Mouse (Mus musculus) cerebral cortex, adult 2 months (tissue): ENCODE results near the gene Selenov.

Source experiments
- WGBS: fragments of 180-500 bp; shearing (Covaris S2); methylation state at CpG from one replicate; pipeline ENCODE4 v1.1.7; 2018; 5-methylcytosine and 5-hydroxymethylcytosine counted together

Gene Selenov

GRCm38 (mm10) chr7:28294481-28294880 lies 3.5 kb upstream of the Selenov start:
- WGBS: 4% methylated on average over 63 of the region's 63 CpGs

GRCm38 (mm10) chr7:28290165-28290564 lies 821 bp downstream of the Selenov start:
- 10% methylated on average over 18 of the region's 18 CpGs for WGBS

DNA sequence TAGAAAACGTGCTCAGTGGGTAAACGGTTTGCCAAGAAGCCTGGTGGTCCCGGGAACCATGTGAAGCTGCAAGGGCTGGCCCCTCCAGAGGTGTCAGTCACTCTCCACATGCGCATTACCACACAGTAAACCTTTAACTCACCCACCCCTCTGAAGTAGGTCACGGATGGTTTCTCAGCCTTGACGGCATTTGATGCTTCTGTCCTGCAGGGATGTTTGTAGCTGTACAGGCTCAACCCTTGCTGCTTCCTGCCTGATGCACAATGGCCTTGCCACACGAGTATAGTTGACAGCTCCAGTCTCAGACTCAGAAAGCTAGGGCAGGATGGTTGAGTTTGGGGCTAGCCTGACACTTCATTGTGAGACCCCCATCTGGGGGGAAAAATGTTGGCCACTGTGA lies 10.4 kb downstream of the Selenov start:
- WGBS: 81% methylated on average over 7 of the region's 7 CpGs

DNA sequence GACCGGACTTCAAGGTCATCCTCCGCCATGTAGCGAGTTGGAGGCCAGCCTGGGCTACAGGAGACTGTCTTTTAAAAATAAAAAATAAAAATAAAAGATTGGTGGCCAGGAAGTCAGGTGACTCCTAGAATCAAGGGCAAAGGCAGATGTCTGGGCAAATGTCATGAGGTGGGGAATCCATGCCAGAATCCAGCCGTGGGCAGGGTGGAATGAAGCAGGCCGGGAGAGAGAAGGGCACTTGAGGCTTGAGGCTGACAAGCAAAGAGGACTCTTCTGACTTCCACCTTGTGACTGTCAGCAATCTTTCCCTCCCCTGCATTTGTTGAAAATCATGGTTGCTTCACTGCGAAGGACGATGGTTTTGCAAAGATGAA lies 12.7 kb downstream of the Selenov start:
- WGBS: 85% methylated on average over 7 of the region's 7 CpGs

DNA sequence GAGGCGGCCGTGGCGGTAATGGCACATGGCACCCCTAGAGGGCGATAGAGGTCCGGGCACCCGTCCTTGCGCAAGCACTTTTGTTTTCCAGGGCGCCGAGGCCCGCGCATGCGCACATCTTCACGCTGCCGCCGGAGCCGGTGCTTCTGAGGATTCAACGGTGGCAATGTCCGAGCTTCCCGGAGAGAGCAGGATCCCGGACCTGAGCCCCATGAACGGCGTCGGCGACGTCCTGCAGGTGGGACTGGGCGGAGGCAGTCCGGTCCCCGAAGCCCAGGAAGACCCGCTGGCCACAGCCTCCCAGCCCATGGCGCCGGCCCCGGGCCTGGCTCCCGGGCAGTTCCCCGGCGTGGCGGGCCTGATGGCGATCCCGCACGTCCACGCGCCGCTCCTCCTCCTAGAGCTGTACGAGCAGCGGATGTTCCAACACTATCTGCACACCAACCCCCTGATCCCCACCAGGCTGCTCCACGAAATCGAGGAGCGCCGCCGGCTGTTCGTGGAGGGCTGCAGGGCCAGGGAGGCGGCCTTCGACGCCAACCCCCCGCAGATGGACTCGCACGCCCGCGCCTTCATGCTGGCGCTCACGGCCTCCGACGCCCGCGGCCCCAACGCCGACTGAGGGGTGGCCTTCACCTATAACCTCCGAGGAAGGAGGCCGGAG lies 13.2 kb downstream of the Selenov start, which contains the start of gene Eid2b:
Gene Eid2b (plus strand): TSS at position 125 of the 664 bp plus-strand sequence.
- 3% methylated on average over 68 of the region's 68 CpGs for WGBS

GRCm38 (mm10) chr7:28277237-28277614 lies 13.8 kb downstream of the Selenov start:
- WGBS: 57% methylated on average over 8 of the region's 8 CpGs

DNA sequence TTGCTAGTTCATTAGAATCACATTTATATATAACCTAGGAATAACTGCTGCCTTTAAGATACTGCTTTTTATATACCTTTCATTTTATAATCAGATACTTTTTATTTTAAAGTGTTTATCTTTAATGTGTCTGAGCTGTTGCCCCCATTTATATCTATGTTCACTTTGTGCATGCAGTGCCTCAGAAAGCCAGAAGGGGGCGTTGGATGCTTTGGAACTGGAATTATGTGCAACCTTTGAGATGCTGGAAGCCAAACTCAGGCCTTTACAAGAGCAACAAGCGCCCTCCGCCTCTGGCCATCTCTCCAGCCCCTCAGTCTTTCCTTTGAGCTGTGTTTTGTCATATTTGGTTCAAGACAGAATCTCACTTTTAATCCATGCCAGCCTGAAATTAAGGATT lies 19.2 kb downstream of the Selenov start:
- WGBS: 70% methylated on average over 3 of the region's 3 CpGs

- 93% methylated on average over 12 of the region's 12 CpGs for WGBS
Observed at GRCm38 (mm10) chr7:28269355-28269754, 21.6 kb downstream of the Selenov start.

DNA sequence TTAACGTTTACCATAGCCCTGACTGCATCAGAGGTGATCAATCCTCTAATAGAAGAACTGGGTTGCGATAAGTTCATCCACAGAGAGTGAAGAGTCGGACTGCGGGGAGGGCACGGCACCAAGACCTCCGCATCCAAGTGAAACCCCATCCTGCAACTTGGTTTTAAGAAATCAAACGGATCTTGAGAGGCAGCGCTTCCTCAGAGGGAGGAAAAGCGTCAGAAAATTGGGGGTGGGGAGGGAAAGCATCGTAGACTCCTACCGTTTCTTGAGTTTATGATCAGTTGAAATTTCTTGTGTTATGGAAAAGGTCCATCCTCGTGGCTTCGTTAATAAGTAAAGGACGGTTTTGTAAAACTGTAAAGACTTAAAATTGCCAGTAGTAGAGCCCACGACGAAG lies 22.4 kb downstream of the Selenov start:
- WGBS: 22% methylated on average over 16 of the region's 16 CpGs

- under 1% methylated on average over 58 of the region's 62 CpGs for WGBS
Observed at GRCm38 (mm10) chr7:28268042-28268531, 22.9 kb downstream of the Selenov start.

DNA sequence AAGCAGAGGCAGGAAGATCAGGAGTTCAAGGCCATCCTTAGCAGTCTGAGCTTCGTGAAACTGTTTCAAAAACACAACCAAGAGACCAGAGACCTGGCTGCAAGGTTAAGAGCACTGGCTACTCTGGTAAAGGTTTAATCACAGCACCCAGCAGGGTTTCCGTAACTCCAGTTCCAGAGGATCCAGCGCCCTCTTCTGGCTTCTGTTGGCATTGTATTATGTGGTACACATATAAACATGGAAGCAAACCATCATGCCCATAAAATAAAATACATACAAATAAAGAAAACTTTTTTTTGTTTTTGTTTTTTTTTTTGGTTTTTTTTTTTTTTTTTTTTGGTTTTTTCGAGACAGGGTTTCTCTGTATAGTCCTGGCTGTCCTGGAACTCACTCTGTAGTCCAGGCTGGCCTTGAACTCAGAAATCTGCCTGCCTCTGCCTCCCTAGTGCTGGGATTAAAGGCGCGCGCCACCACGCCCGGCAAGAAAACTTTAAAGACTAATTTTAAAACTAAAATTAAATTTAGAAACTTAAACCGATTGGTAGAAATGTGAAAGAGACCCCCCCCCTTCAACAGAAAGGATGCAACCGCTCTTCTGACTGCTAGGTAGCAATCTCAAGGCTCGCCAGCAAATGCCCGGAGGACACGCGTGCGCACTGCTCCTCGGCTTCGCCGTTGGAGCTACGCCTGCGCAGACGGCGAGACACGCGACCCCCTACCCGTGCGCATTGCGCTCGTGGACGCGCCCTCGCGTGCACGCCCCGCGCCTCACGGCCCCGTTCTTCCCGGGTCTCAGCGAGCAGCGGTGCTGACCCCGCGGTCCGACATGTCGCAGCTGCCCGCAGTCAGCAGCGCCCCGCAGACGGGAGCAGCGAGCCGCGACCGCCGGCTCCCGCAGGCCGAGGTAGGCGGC lies 23.6 kb downstream of the Selenov start, which contains the start of gene Eid2:
Gene Eid2 (plus strand): TSS at position 753 of the 913 bp plus-strand sequence.
- WGBS: 4% methylated on average over 57 of the region's 57 CpGs

DNA sequence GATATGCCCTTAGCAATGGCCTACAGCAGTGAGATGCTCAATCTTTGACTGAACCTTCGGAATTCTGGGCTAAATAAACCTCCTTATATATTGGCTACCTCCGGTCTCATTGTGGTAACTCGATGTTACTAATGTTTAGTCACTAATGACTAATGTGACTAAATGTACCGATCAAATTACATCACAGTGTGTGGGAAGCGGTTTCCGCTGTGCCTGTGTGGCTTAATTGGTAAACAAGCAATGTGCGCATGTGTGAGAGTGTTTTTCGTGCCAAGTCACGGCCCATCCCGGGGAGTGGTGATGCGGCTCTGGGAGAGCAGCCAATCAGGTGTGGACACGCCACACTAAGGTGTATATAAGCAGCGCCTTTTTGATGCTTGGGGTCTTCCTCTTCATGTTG lies 25.6 kb downstream of the Selenov start:
- WGBS: 78% methylated on average over 13 of the region's 13 CpGs

GRCm38 (mm10) chr7:28263786-28264185 lies 27.2 kb downstream of the Selenov start:
- WGBS: 8% methylated on average over 13 of the region's 15 CpGs

- WGBS: 58% methylated on average over 5 of the region's 5 CpGs
Observed at GRCm38 (mm10) chr7:28262861-28263260, 28.1 kb downstream of the Selenov start.

- WGBS: 85% methylated on average over 6 of the region's 6 CpGs
Observed at GRCm38 (mm10) chr7:28255476-28255875, 35.5 kb downstream of the Selenov start.

DNA sequence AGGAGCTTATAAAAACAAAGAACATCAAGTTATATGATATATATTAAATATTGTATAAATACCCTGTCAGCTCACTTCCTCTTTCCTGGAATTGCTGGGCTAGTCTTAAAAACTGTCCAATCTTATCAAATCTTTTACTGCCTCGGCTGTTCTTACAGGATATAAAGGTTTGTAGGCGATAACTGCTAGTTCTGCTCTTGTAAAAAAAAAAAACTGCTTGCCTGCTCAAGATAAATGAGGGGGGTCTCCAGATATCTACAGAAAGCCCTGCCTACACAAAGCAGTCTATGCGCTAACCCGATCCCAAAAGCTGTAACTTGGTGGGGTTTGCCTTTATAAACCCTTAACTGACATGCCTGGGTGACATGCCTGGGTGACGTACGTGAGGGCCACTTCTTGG lies 36.4 kb downstream of the Selenov start:
- WGBS: 90% methylated on average over 6 of the region's 6 CpGs

DNA sequence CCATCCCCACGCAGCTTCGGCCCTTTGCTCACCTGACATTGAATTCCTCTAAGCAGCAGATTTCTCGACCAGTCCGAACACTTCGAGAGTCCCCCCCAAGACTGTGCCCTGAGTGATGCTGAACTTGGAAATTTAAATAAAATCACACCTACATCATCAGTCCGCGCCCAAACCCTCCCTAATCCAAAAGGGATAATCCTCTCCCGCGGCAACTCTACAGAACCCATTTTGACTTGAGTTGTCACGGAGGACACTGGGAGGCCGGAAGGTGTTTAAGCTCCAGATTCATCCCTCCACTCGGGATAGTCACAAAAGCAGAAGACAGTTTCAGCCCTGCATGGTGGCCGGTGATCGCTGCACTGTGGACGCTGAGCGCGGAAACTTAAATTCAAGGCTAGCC lies 39.0 kb downstream of the Selenov start:
- 91% methylated on average over 17 of the region's 17 CpGs for whole genome bisulfite sequencing

GRCm38 (mm10) chr7:28248957-28249356 lies 42.0 kb downstream of the Selenov start:
- WGBS: 93% methylated on average over 3 of the region's 3 CpGs

DNA sequence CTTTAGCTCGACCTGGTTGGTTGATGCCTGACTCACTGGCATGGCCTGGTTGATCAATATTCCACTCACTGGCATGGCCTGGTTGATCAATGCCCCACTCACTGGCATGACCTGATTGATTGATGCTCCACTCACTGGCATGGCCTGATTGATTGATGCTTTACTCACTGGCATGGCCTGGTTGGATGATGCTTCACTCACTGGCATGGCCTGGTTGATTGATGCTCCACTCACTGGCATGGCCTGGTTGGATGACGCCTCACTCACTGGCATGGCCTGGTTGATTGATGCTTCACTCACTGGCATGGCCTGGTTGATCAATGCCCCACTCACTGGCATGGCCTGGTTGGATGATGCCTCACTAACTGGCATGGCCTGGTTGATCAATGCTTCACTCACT lies 47.0 kb downstream of the Selenov start:
- WGBS: 70% methylated on average over 2 of the region's 2 CpGs
